Mouse (Mus musculus) WW6 (cell line): Measurements from ENCODE around the gene Armc10.
"Not testable (repeated sequence)": the region's sequence is repeated elsewhere in the genome, so short reads cannot be mapped to it uniquely, and the experiment has no call there.

Experiments
- DNase-seq: peaks from one replicate; pipeline ENCODE4 v3.0.0-alpha.2; 2013; ENCODE audit warnings: low read depth, low spot score

Gene Armc10

GRCm38 (mm10) chr5:21667191-21668137 is 21.9 kb downstream of the Armc10 start:
- DNase-seq, result no peak

GRCm38 (mm10) chr5:21669307-21669706 is 23.7 kb downstream of the Armc10 start:
- no peak for DNase-seq

- no peak for DNase-seq
Observed at GRCm38 (mm10) chr5:21672812-21673635, 27.4 kb downstream of the Armc10 start.

DNA sequence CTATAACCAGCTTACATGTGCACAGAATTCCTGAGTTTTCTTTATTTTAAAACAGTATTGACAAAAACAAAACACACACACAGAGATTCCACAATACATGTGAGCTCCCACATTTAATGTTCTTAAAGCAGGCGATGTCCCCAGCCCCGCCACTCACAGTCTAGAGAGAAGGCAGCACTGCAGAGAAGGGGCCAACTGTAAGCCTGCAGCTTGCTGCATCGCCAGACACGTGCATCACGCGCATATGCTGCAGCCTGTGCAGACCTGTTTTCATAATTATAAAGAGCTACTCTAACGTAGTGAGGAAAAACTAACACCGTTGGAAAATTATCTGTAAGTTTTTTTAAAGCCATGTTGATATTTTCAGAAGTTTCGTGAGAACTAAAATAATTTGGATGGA is 28.1 kb downstream of the Armc10 start:
- DNase-seq, result no peak

GRCm38 (mm10) chr5:21675019-21675418 is 29.4 kb downstream of the Armc10 start:
- DNase-seq, result no peak

DNA sequence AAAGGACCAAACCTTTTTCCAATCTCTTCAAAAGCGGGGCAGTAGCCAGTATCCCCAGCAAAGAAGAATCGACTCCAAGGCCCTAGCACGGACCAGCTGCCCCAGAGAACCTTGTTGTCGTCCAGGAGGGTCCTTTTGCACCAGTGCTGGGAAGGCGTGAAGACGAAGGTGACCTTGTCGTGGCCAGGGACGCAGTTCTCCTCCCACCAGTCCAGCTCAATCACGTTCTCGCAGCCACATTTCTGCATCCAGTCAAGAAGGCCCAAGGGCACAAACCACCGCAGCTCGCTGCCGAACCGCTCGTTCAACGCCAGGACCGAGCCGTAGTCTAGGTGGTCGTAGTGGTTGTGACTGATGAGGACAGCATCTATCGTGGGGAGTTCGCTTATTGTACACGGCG is 29.9 kb downstream of the Armc10 start:
- no peak for DNase-seq

GRCm38 (mm10) chr5:21677939-21678338 is 32.3 kb downstream of the Armc10 start:
- DNase-seq, result peak; percentile 43

DNA sequence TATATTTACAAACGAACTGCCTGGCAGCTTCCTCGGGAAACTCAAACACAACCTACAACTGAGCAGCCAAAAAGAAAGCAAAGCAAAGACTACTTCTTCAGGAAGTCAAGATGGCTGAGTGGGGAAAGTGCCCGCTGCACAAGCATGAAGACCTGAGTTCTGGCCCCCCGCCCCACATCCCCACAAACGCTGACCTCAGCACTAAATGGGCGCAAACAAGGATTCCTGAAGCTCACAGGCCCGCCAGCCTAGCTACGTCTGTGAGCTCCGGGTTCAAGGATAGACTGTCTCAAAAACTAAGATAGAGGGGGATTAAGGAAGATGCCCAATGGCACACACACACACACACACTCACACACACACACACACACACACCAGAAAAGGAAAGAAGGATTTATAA is 32.8 kb downstream of the Armc10 start:
- DNase-seq, result no peak

GRCm38 (mm10) chr5:21680029-21680428 is 34.4 kb downstream of the Armc10 start:
- no peak for DNase-seq

DNA sequence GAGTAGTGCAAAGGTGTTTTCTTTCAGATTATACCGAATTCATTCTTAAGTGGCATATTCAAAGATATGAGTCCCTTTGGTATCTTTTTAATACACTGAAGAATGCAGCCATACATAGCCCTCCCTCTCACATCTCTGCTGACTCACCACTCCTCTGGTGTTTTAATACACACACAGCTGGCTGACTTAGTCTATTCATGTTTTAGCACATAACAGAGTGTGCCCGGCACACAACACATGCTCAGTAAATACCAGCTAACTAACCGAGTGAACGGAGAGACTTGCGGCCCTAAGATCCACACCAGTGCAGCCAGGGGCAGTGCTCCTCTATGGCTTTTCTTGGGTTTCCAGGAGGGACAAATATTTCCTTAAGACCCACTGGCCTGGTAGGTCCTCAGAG is 35.3 kb downstream of the Armc10 start:
- DNase-seq, result no peak

- no peak for DNase-seq
Observed at GRCm38 (mm10) chr5:21683811-21684210, 38.2 kb downstream of the Armc10 start.

GRCm38 (mm10) chr5:21685001-21685400 is 39.4 kb downstream of the Armc10 start:
- no peak for DNase-seq

DNA sequence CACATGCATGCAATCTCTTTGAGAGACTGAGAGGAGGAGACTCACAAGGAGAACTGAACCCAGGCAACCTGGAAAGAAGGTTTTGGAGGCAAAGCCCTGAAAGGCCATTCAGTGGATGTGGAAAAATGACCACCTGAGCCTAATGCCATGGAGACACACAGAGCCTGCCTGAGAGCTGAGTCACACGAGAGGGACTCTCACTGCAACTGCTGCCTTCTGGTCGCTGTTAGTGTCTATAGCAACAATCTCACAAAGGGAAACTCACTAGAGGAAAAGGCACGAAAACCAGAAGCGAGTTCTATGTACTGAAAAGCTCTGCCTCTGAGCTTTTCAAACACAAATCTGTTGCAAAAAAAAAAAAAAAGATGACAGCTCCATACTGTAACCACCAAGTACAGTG is 41.4 kb downstream of the Armc10 start:
- no peak for DNase-seq

- DNase-seq, result no peak
Observed at GRCm38 (mm10) chr5:21692230-21692629, 46.6 kb downstream of the Armc10 start.

- DNase-seq, result no peak
Observed at GRCm38 (mm10) chr5:21693372-21693870, 47.8 kb downstream of the Armc10 start.

GRCm38 (mm10) chr5:21694854-21695490 is 49.4 kb downstream of the Armc10 start:
- no peak for DNase-seq

DNA sequence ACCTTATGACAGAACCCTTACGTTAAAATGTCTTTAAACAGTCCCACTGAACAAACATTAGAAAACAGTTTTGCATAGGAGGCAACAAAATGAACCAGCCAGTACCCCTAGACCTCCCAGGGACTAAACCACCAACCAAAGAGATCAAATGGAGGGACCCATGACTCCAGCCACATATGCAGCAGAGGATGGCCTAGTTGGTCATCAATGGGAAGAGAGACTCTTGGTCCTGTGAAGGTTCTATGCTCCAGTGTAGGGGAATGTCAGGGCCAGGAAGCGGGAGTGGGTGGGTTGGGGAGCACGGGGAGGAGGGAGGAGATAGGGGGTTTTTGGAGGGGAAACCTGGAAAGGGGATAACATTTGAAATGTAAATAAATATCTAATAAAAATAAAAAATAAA is 53.9 kb downstream of the Armc10 start:
- DNase-seq, result not testable (repeated sequence)

DNA sequence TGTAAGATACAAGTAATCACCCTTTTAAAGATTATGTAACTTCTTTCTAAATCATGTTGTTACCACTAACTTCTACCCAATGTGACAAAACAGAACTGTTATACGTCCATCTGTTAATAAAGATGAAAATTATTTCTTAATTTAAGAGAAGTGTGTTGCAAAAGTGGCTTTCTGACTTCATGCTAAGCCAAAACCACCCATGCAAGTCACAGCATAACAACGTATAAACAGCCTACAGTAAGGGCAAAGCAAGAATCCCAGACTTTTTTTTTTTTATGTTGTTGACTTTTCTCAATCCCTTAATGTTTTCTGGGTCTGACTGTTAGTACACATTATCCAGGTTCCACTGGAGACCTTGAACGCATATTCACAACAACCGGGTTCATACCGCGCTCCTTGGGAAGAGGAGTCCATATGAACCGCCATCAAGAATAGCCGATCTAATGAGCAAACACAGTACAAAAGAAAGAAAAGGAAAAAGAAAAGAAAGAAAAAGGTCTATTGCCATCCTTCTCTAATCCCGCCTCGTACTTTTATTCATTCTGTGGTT is 54.7 kb downstream of the Armc10 start:
- DNase-seq, result no peak

- DNase-seq, result no peak
Observed at GRCm38 (mm10) chr5:21700934-21701333, 55.3 kb downstream of the Armc10 start.

DNA sequence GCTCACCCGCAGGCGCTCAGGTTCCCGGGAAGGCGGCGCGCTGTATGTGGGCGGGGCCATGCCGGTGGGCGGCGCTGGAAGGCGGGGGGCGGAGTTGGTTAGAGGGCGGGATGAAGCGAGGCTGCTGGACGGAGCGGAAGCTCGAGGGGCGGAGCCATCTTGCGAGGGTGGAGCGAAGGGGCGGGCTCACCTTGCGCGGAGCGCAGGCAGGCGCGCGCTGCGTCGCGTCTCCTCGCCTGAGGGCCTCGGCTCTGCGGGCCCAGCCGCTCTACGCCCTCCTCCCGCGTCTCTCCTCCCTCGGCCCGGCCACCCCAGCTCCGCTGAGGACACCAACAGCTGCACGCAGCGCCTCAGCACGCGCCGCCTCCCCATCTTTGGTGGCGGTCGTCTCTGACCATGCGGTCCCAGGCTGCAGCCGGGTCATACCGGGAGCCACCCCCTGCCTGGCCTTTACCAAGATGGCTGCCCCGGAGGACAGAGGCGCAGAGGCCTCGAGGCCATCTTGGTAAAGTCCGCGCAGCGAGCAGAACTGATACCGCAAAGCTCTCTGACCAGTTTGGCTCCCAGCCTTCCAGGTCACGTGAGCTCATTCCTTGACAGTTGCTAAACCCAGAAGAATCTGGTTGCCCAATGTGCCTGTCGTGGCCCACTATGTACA is 55.9 kb downstream of the Armc10 start, which contains the start of gene Napepld:
Gene Napepld (minus strand): TSS at position 46 of the 658 bp plus-strand sequence.
- peak; percentile 93 for DNase-seq

DNA sequence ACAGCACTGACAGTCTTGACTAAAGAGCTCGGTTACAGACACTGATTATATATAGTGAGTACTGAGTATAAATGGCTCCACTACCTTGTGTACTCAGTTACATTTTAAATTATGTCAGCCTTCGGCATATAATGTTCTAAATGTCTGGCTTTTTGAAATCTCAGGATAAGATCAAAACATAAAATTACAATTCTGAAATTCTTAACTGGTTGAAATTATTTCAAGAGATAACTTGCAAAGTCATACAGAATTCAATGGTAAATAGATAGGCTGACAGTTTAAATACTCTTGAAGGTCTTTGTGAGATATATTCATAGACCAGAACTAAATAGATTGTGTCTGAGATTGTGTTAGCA is 56.4 kb downstream of the Armc10 start:
- DNase-seq, result no peak
